Mouse (Mus musculus): ENCODE data around the gene Rpusd4. TPM values are rescaled to one million over a fixed set of nuclear protein-coding genes. Genes with fewer than 3 reads are reported as not detected.

Rpusd4 gene
- polyA plus RNA-seq, 1 experiment from 2014 or later: 27.1 TPM

DNA sequence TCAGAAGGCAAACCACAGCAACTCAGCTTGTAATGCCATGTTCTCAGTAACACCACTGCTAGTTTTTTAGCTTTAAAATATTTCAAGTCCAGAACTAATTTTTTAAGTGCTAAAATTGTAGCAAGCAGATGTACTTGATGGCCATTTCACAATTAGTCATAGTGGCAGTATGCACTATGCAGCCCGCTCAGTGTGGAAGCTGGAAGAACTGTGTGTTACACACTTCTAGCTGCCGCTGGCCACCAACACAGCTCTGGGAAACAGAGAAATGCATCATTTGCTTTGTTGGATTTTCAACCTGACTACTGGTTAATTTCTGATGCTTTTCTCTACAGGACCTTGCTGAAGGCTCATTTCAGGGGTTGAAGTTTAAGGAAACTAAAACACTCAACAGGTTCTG, 20.3 kb upstream of the Rpusd4 start:
- no peak overlapping the region for H3K27ac ChIP-seq (ENCODE audit: low read depth, low read length)
- DNase-seq (ENCODE audit: low spot score): no peak
- H3K9me3 ChIP-seq (ENCODE audit: control insufficient read depth, low read length): no peaks in the 10 kb centered on the region
- ATAC-seq (ENCODE audit: low FRiP score): no peak
- no peak overlapping the region for H3K4me2 ChIP-seq (replicated peaks; ENCODE audit: low read depth, low read length)
- 97% methylated on average over 2 of the region's 2 CpGs for WGBS
- no peak overlapping the region for H3K9ac ChIP-seq (ENCODE audit: low read depth, low read length)
- no peaks in the 10 kb centered on the region for H3K27me3 ChIP-seq (ENCODE audit: control insufficient read depth, insufficient read depth, low read length)
- H3K36me3 ChIP-seq (ENCODE audit: control insufficient read depth, insufficient read depth, low read length): no peaks in the 10 kb centered on the region
- no peak overlapping the region for H3K4me3 ChIP-seq (ENCODE audit: low read depth, low read length)
- no peaks in the 10 kb centered on the region for H3K4me1 ChIP-seq (replicated peaks; ENCODE audit: control insufficient read depth, insufficient read depth, low read length)

DNA sequence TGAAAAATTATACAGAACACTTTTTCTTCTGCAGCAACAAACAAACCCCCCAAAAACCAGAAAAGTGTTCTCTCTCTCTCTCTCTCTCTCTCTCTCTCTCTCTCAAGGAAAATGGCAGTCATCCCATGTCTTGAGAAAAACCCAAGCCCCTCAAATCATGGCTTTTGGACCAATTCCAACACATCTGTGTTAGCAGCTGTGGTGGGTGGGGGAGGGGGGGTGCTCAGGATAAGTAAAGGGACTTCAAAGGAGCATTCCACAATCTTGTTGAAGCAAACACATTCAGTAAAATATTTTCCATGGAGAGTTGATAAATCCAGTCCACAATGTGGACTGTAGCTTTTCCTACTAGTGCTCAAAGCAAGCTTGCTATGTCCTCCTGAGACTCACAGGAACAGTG, 18.2 kb upstream of the Rpusd4 start:
- no peak overlapping the region for H3K9ac ChIP-seq (ENCODE audit: low read depth, low read length)
- DNase-seq (ENCODE audit: low spot score) (no peak), ATAC-seq (ENCODE audit: low FRiP score) (no peak)
- H3K27ac ChIP-seq (ENCODE audit: low read depth, low read length): no peak overlapping the region
- no peaks in the 10 kb centered on the region for H3K4me1 ChIP-seq (replicated peaks; ENCODE audit: control insufficient read depth, insufficient read depth, low read length)
- no peaks in the 10 kb centered on the region for H3K36me3 ChIP-seq (ENCODE audit: control insufficient read depth, insufficient read depth, low read length)
- no peak overlapping the region for H3K4me3 ChIP-seq (ENCODE audit: low read depth, low read length)
- H3K27me3 ChIP-seq (ENCODE audit: control insufficient read depth, insufficient read depth, low read length): no peaks in the 10 kb centered on the region
- H3K4me2 ChIP-seq (replicated peaks; ENCODE audit: low read depth, low read length): no peak overlapping the region
- H3K9me3 ChIP-seq (ENCODE audit: control insufficient read depth, low read length): no peaks in the 10 kb centered on the region

- ATAC-seq (ENCODE audit: low FRiP score) (no peak), DNase-seq (ENCODE audit: low spot score) (no peak)
- Histone ChIP-seq H3K4me3 (ENCODE audit: low read depth, low read length) (no peak overlapping the region), H3K27me3 (ENCODE audit: control insufficient read depth, insufficient read depth, low read length) (no peaks in the 10 kb centered on the region), H3K9me3 (ENCODE audit: control insufficient read depth, low read length) (no peaks in the 10 kb centered on the region), H3K9ac (ENCODE audit: low read depth, low read length) (no peak overlapping the region), H3K36me3 (ENCODE audit: control insufficient read depth, insufficient read depth, low read length) (no peaks in the 10 kb centered on the region), H3K4me2 (replicated peaks; ENCODE audit: low read depth, low read length) (no peak overlapping the region), H3K4me1 (replicated peaks; ENCODE audit: control insufficient read depth, insufficient read depth, low read length) (no peaks in the 10 kb centered on the region), H3K27ac (ENCODE audit: low read depth, low read length) (no peak overlapping the region)
- 92% methylated on average over 7 of the region's 7 CpGs for WGBS
These were observed 10.3 kb upstream of the Rpusd4 start for GRCm38 (mm10) chr9:35257365-35257764.

- Histone ChIP-seq H3K4me3 (ENCODE audit: low read depth, low read length) (no peak overlapping the region), H3K36me3 (ENCODE audit: control insufficient read depth, insufficient read depth, low read length) (no peaks in the 10 kb centered on the region), H3K4me2 (replicated peaks; ENCODE audit: low read depth, low read length) (no peak overlapping the region), H3K27ac (ENCODE audit: low read depth, low read length) (no peak overlapping the region), H3K27me3 (ENCODE audit: control insufficient read depth, insufficient read depth, low read length) (no peaks in the 10 kb centered on the region), H3K9me3 (ENCODE audit: control insufficient read depth, low read length) (no peaks in the 10 kb centered on the region), H3K4me1 (replicated peaks; ENCODE audit: control insufficient read depth, insufficient read depth, low read length) (no peaks in the 10 kb centered on the region), H3K9ac (ENCODE audit: low read depth, low read length) (no peak overlapping the region)
- 82% methylated on average over 4 of the region's 4 CpGs for WGBS
- ATAC-seq (ENCODE audit: low FRiP score) (no peak), DNase-seq (ENCODE audit: low spot score) (no peak)
These were observed 5.2 kb upstream of the Rpusd4 start for GRCm38 (mm10) chr9:35262418-35262817.

GRCm38 (mm10) chr9:35263431-35263830, 4.2 kb upstream of the Rpusd4 start:
- DNase-seq (ENCODE audit: low spot score) (no peak), ATAC-seq (ENCODE audit: low FRiP score) (no peak)
- no peaks in the 10 kb centered on the region for H3K9me3 ChIP-seq (ENCODE audit: control insufficient read depth, low read length)
- H3K9ac ChIP-seq (ENCODE audit: low read depth, low read length): no peak overlapping the region
- H3K27ac ChIP-seq (ENCODE audit: low read depth, low read length): no peak overlapping the region
- no peaks in the 10 kb centered on the region for H3K27me3 ChIP-seq (ENCODE audit: control insufficient read depth, insufficient read depth, low read length)
- no peak overlapping the region for H3K4me3 ChIP-seq (ENCODE audit: low read depth, low read length)
- peaks cover 2% of the 10 kb centered on the region; the same call in 1 of the 2 replicates for H3K4me1 ChIP-seq (replicated peaks; ENCODE audit: control insufficient read depth, insufficient read depth, low read length)
- no peaks in the 10 kb centered on the region for H3K36me3 ChIP-seq (ENCODE audit: control insufficient read depth, insufficient read depth, low read length)
- no peak overlapping the region for H3K4me2 ChIP-seq (replicated peaks; ENCODE audit: low read depth, low read length)
- WGBS: 94% methylated on average over 2 of the region's 2 CpGs

DNA sequence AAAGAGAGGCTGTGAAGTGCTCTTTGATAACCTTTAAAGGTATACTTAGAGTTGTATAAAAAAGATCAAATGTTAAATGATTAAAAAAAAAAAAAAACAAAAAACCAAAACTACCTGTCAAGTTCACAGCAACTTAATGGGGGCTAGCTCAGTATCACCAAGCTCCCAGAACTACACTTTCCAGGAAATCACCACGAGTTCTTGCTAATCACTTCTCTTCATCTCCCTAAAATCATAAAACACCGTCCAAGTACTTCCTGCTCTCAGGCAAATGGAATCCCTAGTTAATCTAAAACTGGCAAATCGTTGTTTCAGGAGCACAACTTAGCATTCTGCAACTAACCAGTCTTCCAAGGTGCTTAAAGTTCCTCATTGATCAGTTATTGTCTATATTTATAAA, 3.2 kb upstream of the Rpusd4 start:
- no peaks in the 10 kb centered on the region for H3K27me3 ChIP-seq (ENCODE audit: control insufficient read depth, insufficient read depth, low read length)
- H3K36me3 ChIP-seq (ENCODE audit: control insufficient read depth, insufficient read depth, low read length): no peaks in the 10 kb centered on the region
- peaks cover 5% of the 10 kb centered on the region for H3K4me1 ChIP-seq (replicated peaks; ENCODE audit: control insufficient read depth, insufficient read depth, low read length)
- H3K9me3 ChIP-seq (ENCODE audit: control insufficient read depth, low read length): no peaks in the 10 kb centered on the region
- H3K4me3 ChIP-seq (ENCODE audit: low read depth, low read length): no peak overlapping the region
- DNase-seq (ENCODE audit: low spot score): no peak
- H3K4me2 ChIP-seq (replicated peaks; ENCODE audit: low read depth, low read length): no peak overlapping the region
- 90% methylated on average over 3 of the region's 3 CpGs for whole genome bisulfite sequencing
- H3K27ac ChIP-seq (ENCODE audit: low read depth, low read length): no peak overlapping the region
- ATAC-seq (ENCODE audit: low FRiP score): no peak
- H3K9ac ChIP-seq (ENCODE audit: low read depth, low read length): no peak overlapping the region

- DNase-seq (ENCODE audit: low spot score): no peak
- H3K4me1 ChIP-seq (replicated peaks; ENCODE audit: control insufficient read depth, insufficient read depth, low read length): peaks cover 5% of the 10 kb centered on the region
These were observed 481 bp downstream of the Rpusd4 start for GRCm38 (mm10) chr9:35267976-35268715.

DNA sequence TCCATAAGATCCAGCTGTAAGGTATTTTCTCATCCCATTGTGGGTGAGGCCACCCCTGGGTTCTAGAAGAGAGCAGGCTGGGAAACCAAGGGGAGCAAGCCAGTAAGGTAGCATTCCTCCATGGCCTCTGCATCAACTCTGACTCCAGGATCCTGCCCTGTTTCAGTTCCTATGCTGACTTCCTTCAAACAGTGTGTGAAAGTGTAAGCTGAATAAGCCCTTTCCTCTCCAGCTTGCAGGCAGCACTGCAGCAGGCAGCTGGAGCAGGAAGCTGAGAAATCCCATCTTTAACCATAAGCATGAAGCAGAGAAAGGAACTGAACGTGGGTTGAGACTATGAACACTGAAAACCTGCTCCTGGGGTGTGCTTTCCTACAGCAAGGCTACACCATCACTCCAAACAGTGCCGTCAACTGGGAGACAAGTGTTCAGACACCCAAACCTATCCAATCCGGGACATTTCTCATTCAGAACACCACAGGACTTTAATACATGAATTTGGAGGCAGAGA, 10.2 kb downstream of the Rpusd4 start:
- Histone ChIP-seq H3K4me2 (replicated peaks; ENCODE audit: low read depth, low read length) (no peak overlapping the region), H3K4me3 (ENCODE audit: low read depth, low read length) (no peak overlapping the region), H3K36me3 (ENCODE audit: control insufficient read depth, insufficient read depth, low read length) (0 out of 2 replicates have a peak, but pooled peaks cover 2% of the 10 kb centered on the region), H3K4me1 (replicated peaks; ENCODE audit: control insufficient read depth, insufficient read depth, low read length) (no peaks in the 10 kb centered on the region), H3K9ac (ENCODE audit: low read depth, low read length) (no peak overlapping the region), H3K27ac (ENCODE audit: low read depth, low read length) (no peak overlapping the region), H3K9me3 (ENCODE audit: control insufficient read depth, low read length) (no peaks in the 10 kb centered on the region), H3K27me3 (ENCODE audit: control insufficient read depth, insufficient read depth, low read length) (no peaks in the 10 kb centered on the region)
- ATAC-seq (ENCODE audit: low FRiP score) (no peak), DNase-seq (ENCODE audit: low spot score) (no peak)
- 83% methylated on average over 3 of the region's 3 CpGs for WGBS

More at GRCm38 (mm10) chr9:35267976-35268715, 481 bp downstream of the Rpusd4 start:
- Histone ChIP-seq H3K4me2 (replicated peaks; ENCODE audit: low read depth, low read length) (peak overlapping the region; percentile 56), H3K27me3 (ENCODE audit: control insufficient read depth, insufficient read depth, low read length) (no peaks in the 10 kb centered on the region), H3K9me3 (ENCODE audit: control insufficient read depth, low read length) (no peaks in the 10 kb centered on the region), H3K27ac (ENCODE audit: low read depth, low read length) (peak overlapping the region; percentile 31; the same call in 1 of the 2 replicates), H3K4me3 (ENCODE audit: low read depth, low read length) (peak overlapping the region; percentile 77), H3K36me3 (ENCODE audit: control insufficient read depth, insufficient read depth, low read length) (no peaks in the 10 kb centered on the region; the same call in 1 of the 2 replicates), H3K9ac (ENCODE audit: low read depth, low read length) (peak overlapping the region; percentile 84)
- WGBS: 1% methylated on average over 21 of the region's 21 CpGs
- peak; percentile 61 for ATAC-seq (ENCODE audit: low FRiP score)

GRCm38 (mm10) chr9:35278451-35278850, 10.8 kb downstream of the Rpusd4 start:
- H3K4me1 ChIP-seq (replicated peaks; ENCODE audit: control insufficient read depth, insufficient read depth, low read length): no peaks in the 10 kb centered on the region
- 87% methylated on average over 4 of the region's 4 CpGs for WGBS
- 0 out of 2 replicates have a peak, but pooled peaks cover under 1% of the 10 kb centered on the region for H3K36me3 ChIP-seq (ENCODE audit: control insufficient read depth, insufficient read depth, low read length)
- DNase-seq (ENCODE audit: low spot score): no peak
- H3K9ac ChIP-seq (ENCODE audit: low read depth, low read length): no peak overlapping the region
- no peak overlapping the region for H3K27ac ChIP-seq (ENCODE audit: low read depth, low read length)
- H3K4me2 ChIP-seq (replicated peaks; ENCODE audit: low read depth, low read length): no peak overlapping the region
- no peaks in the 10 kb centered on the region for H3K9me3 ChIP-seq (ENCODE audit: control insufficient read depth, low read length)
- ATAC-seq (ENCODE audit: low FRiP score): no peak
- no peaks in the 10 kb centered on the region for H3K27me3 ChIP-seq (ENCODE audit: control insufficient read depth, insufficient read depth, low read length)
- no peak overlapping the region for H3K4me3 ChIP-seq (ENCODE audit: low read depth, low read length)
